Mouse (Mus musculus) testis, adult 2 months (tissue): Measurements from ENCODE around the gene Socs2. TPM values are rescaled to one million over a fixed set of nuclear protein-coding genes. Genes with fewer than 3 reads are reported as not detected.

Source experiments
- H3K27ac ChIP-seq: fragments of 200-500 bp; 2 replicates; pipeline ENCODE4 v1.5.1; 2012; ENCODE audit warnings: low read depth, low read length; ENCODE audit not compliant: control insufficient read depth, insufficient read depth
- H3K27me3 ChIP-seq: fragments of 200-500 bp; 2 replicates; pipeline ENCODE4 v1.6.1; 2012; ENCODE audit warnings: mild to moderate bottlenecking, low read length, moderate library complexity; ENCODE audit not compliant: control insufficient read depth, insufficient read depth
- H3K36me3 ChIP-seq: fragments of 200-500 bp; 2 replicates; pipeline ENCODE4 v1.6.1; 2012; ENCODE audit warnings: mild to moderate bottlenecking, low read length; ENCODE audit not compliant: control insufficient read depth, insufficient read depth
- H3K4me1 ChIP-seq: fragments of 200-500 bp; 2 replicates; pipeline ENCODE4 v1.6.1; 2012; ENCODE audit warnings: low read length; ENCODE audit not compliant: control insufficient read depth, insufficient read depth
- H3K4me3 ChIP-seq: fragments of 200-500 bp; 2 replicates; pipeline ENCODE4 v1.5.1; 2012; ENCODE audit warnings: low read depth, mild to moderate bottlenecking, low read length, moderate library complexity, mixed read lengths; ENCODE audit not compliant: control insufficient read depth
- CTCF ChIP-seq: fragments of 200-500 bp; IDR thresholded peaks from 2 replicates; pipeline ENCODE4 v1.5.1; 2012; ENCODE audit warnings: low read depth, mild to moderate bottlenecking, inconsistent platforms, low read length, moderate library complexity; ENCODE audit not compliant: control insufficient read depth, insufficient read depth, insufficient replicate concordance
- POLR2A ChIP-seq: fragments of 200-500 bp; IDR thresholded peaks from 2 replicates; pipeline ENCODE4 v1.6.1; 2012; ENCODE audit warnings: low read depth, mild to moderate bottlenecking, inconsistent platforms, low read length, moderate library complexity; ENCODE audit not compliant: control insufficient read depth
- polyA plus RNA-seq: library from polyadenylated mRNA; depleted of rRNA; stranded (reverse); fragments of >200 nt; gene quantifications from 2 replicates; pipeline ENCODE4 v1.2.3, GENCODE M21; 2012

Socs2 gene
- polyA plus RNA-seq, 1 experiment = 4.3 TPM

- Histone ChIP-seq H3K4me1 (peaks cover 2% of the 10 kb centered on the region), H3K4me3 (no peak overlapping the region), H3K27me3 (no peaks in the 10 kb centered on the region), H3K27ac (no peak overlapping the region), H3K36me3 (no peaks in the 10 kb centered on the region)
- TF ChIP-seq CTCF = no peak
- no peak for TF ChIP-seq POLR2A
Observed at GRCm38 (mm10) chr10:95399689-95400354, 17.2 kb downstream of the Socs2 start.

GRCm38 (mm10) chr10:95398489-95398888 lies 18.5 kb downstream of the Socs2 start:
- H3K27ac ChIP-seq = no peak overlapping the region
- H3K4me3 ChIP-seq = no peak overlapping the region
- H3K36me3 ChIP-seq = no peaks in the 10 kb centered on the region
- peaks cover 4% of the 10 kb centered on the region for H3K4me1 ChIP-seq
- TF ChIP-seq POLR2A (no peak), CTCF (no peak)
- H3K27me3 ChIP-seq = no peaks in the 10 kb centered on the region

GRCm38 (mm10) chr10:95397191-95397835 lies 19.7 kb downstream of the Socs2 start:
- peaks cover 4% of the 10 kb centered on the region for H3K4me1 ChIP-seq
- TF ChIP-seq CTCF = no peak
- no peak for TF ChIP-seq POLR2A
- no peak overlapping the region for H3K4me3 ChIP-seq
- no peaks in the 10 kb centered on the region for H3K27me3 ChIP-seq
- H3K27ac ChIP-seq = no peak overlapping the region
- no peaks in the 10 kb centered on the region for H3K36me3 ChIP-seq

- H3K4me3 ChIP-seq = no peak overlapping the region
- TF ChIP-seq CTCF (no peak), POLR2A (no peak)
Observed at GRCm38 (mm10) chr10:95396356-95396755, 20.6 kb downstream of the Socs2 start.

GRCm38 (mm10) chr10:95394819-95395812 lies 21.9 kb downstream of the Socs2 start:
- H3K27ac ChIP-seq = peak overlapping the region; percentile 3; the same call in 1 of the 2 replicates
- peaks cover 4% of the 10 kb centered on the region for H3K4me1 ChIP-seq
- TF ChIP-seq CTCF (no peak), POLR2A (no peak)

More at GRCm38 (mm10) chr10:95396356-95396755, 20.6 kb downstream of the Socs2 start:
- Histone ChIP-seq H3K27ac (no peak overlapping the region), H3K27me3 (no peaks in the 10 kb centered on the region), H3K36me3 (no peaks in the 10 kb centered on the region), H3K4me1 (peaks cover 4% of the 10 kb centered on the region)

GRCm38 (mm10) chr10:95392073-95392472 lies 24.9 kb downstream of the Socs2 start:
- no peak overlapping the region for H3K4me3 ChIP-seq
- TF ChIP-seq POLR2A (no peak), CTCF (no peak)
- H3K27ac ChIP-seq = no peak overlapping the region
- no peaks in the 10 kb centered on the region for H3K27me3 ChIP-seq
- H3K4me1 ChIP-seq = peaks cover 3% of the 10 kb centered on the region
- H3K36me3 ChIP-seq = no peaks in the 10 kb centered on the region

More at GRCm38 (mm10) chr10:95394819-95395812, 21.9 kb downstream of the Socs2 start:
- Histone ChIP-seq H3K36me3 (no peaks in the 10 kb centered on the region), H3K4me3 (peak overlapping the region; percentile 4), H3K27me3 (no peaks in the 10 kb centered on the region)
